Mouse (Mus musculus): ENCODE measurements around the gene Whrn.

The Whrn gene

GRCm38 (mm10) chr4:63495915-63496278, at the start of gene Whrn:
Gene Whrn, minus strand, starts transcription at chr4:63495991.
- no peak for DNase-seq (ENCODE audit: low read depth)

GRCm38 (mm10) chr4:63545231-63545958, 49.6 kb upstream of the Whrn start:
- DNase-seq (ENCODE audit: low read depth): no peak

GRCm38 (mm10) chr4:63544494-63545230, 48.9 kb upstream of the Whrn start, which contains the start of gene Atp6v1g1:
Gene Atp6v1g1, plus strand, starts transcription at chr4:63544772.
- DNase-seq (ENCODE audit: low read depth): peak; percentile 86

- DNase-seq (ENCODE audit: low read depth): no peak
Observed at GRCm38 (mm10) chr4:63543746-63544493, 48.1 kb upstream of the Whrn start.

GRCm38 (mm10) chr4:63542209-63542608, 46.4 kb upstream of the Whrn start:
- DNase-seq (ENCODE audit: low read depth): no peak

GRCm38 (mm10) chr4:63537602-63538001, 41.8 kb upstream of the Whrn start:
- no peak for DNase-seq (ENCODE audit: low read depth)

- no peak for DNase-seq (ENCODE audit: low read depth)
Observed at GRCm38 (mm10) chr4:63530409-63530808, 34.6 kb upstream of the Whrn start.

- DNase-seq (ENCODE audit: low read depth): no peak
Observed at GRCm38 (mm10) chr4:63528946-63529345, 33.2 kb upstream of the Whrn start.

- no peak for DNase-seq (ENCODE audit: low read depth)
Observed at GRCm38 (mm10) chr4:63525514-63525913, 29.7 kb upstream of the Whrn start.

GRCm38 (mm10) chr4:63521813-63522419, 26.1 kb upstream of the Whrn start:
- DNase-seq (ENCODE audit: low read depth): no peak

- no peak for DNase-seq (ENCODE audit: low read depth)
Observed at GRCm38 (mm10) chr4:63515021-63515420, 19.2 kb upstream of the Whrn start.

- DNase-seq (ENCODE audit: low read depth): no peak
Observed at GRCm38 (mm10) chr4:63514454-63514984, 18.7 kb upstream of the Whrn start.

- DNase-seq (ENCODE audit: low read depth): no peak
Observed at GRCm38 (mm10) chr4:63512921-63513320, 17.1 kb upstream of the Whrn start.

GRCm38 (mm10) chr4:63508232-63508631, 12.4 kb upstream of the Whrn start:
- no peak for DNase-seq (ENCODE audit: low read depth)

GRCm38 (mm10) chr4:63507478-63507877, 11.7 kb upstream of the Whrn start:
- no peak for DNase-seq (ENCODE audit: low read depth)

GRCm38 (mm10) chr4:63503949-63504348, 8.2 kb upstream of the Whrn start:
- no peak for DNase-seq (ENCODE audit: low read depth)

GRCm38 (mm10) chr4:63501050-63501449, 5.3 kb upstream of the Whrn start:
- DNase-seq (ENCODE audit: low read depth): no peak

- DNase-seq (ENCODE audit: low read depth): no peak
Observed at GRCm38 (mm10) chr4:63498346-63498745, 2.6 kb upstream of the Whrn start.

- DNase-seq (ENCODE audit: low read depth): no peak
Observed at GRCm38 (mm10) chr4:63496312-63496711, 521 bp upstream of the Whrn start.

- no peak for DNase-seq (ENCODE audit: low read depth)
Observed at GRCm38 (mm10) chr4:63494967-63495914, 550 bp downstream of the Whrn start.

- DNase-seq (ENCODE audit: low read depth): no peak
Observed at GRCm38 (mm10) chr4:63494401-63494966, 1.3 kb downstream of the Whrn start.

Data from fibroblast of lung, adult 2 months (primary cell).